Mouse (Mus musculus): ENCODE measurements around the gene Nrf1.

Nrf1 gene

GRCm38 (mm10) chr6:30147058-30147457 is 99.3 kb downstream of the Nrf1 start:
- DNase-seq (ENCODE audit: low spot score in 2 of 2) = peak; percentile 36 to 38

- DNase-seq (ENCODE audit: low spot score in 2 of 2) = peak; percentile 30 to 37
Measured at GRCm38 (mm10) chr6:30147753-30148152, 100.0 kb downstream of the Nrf1 start.

GRCm38 (mm10) chr6:30150471-30150870 is 102.7 kb downstream of the Nrf1 start:
- no peak for DNase-seq (ENCODE audit: low spot score in 2 of 2)

- no peak for DNase-seq (ENCODE audit: low spot score in 2 of 2)
Measured at GRCm38 (mm10) chr6:30152163-30152562, 104.4 kb downstream of the Nrf1 start.

GRCm38 (mm10) chr6:30152649-30153048 is 104.9 kb downstream of the Nrf1 start:
- no peak for DNase-seq (ENCODE audit: low spot score in 2 of 2)

GRCm38 (mm10) chr6:30153076-30153475 is 105.3 kb downstream of the Nrf1 start:
- DNase-seq (ENCODE audit: low spot score in 2 of 2) = no peak

- DNase-seq (ENCODE audit: low spot score in 2 of 2) = no peak
Measured at GRCm38 (mm10) chr6:30153733-30154415, 106.1 kb downstream of the Nrf1 start.

- DNase-seq (ENCODE audit: low spot score in 2 of 2) = no peak
Measured at GRCm38 (mm10) chr6:30159516-30160045, 111.8 kb downstream of the Nrf1 start.

GRCm38 (mm10) chr6:30160408-30160807 is 112.6 kb downstream of the Nrf1 start:
- no peak for DNase-seq (ENCODE audit: low spot score in 2 of 2)

GRCm38 (mm10) chr6:30161618-30162017 is 113.8 kb downstream of the Nrf1 start:
- no peak for DNase-seq (ENCODE audit: low spot score in 2 of 2)

GRCm38 (mm10) chr6:30162091-30162490 is 114.3 kb downstream of the Nrf1 start:
- DNase-seq (ENCODE audit: low spot score in 2 of 2) = no peak

GRCm38 (mm10) chr6:30166349-30166748 is 118.6 kb downstream of the Nrf1 start:
- no peak for DNase-seq (ENCODE audit: low spot score in 2 of 2)

- DNase-seq (ENCODE audit: low spot score in 2 of 2) = no peak
Measured at GRCm38 (mm10) chr6:30167192-30167591, 119.4 kb downstream of the Nrf1 start.

- no peak for DNase-seq (ENCODE audit: low spot score in 2 of 2)
Measured at GRCm38 (mm10) chr6:30168275-30168674, 120.5 kb downstream of the Nrf1 start.

- DNase-seq (ENCODE audit: low spot score in 2 of 2) = no peak
Measured at GRCm38 (mm10) chr6:30169148-30169547, 121.4 kb downstream of the Nrf1 start.

- DNase-seq (ENCODE audit: low spot score in 2 of 2) = no peak
Measured at GRCm38 (mm10) chr6:30171226-30171625, 123.4 kb downstream of the Nrf1 start.

GRCm38 (mm10) chr6:30171967-30172366 is 124.2 kb downstream of the Nrf1 start:
- DNase-seq (ENCODE audit: low spot score in 2 of 2) = no peak

- DNase-seq (ENCODE audit: low spot score in 2 of 2) = no peak
Measured at GRCm38 (mm10) chr6:30172441-30172819, 124.6 kb downstream of the Nrf1 start.

GRCm38 (mm10) chr6:30172820-30173550 is 125.2 kb downstream of the Nrf1 start:
- DNase-seq (ENCODE audit: low spot score in 2 of 2) = peak in 1 of 2 experiments; percentile 11

GRCm38 (mm10) chr6:30173551-30174460 is 126.0 kb downstream of the Nrf1 start:
- no peak for DNase-seq (ENCODE audit: low spot score in 2 of 2)

- no peak for DNase-seq (ENCODE audit: low spot score in 2 of 2)
Measured at GRCm38 (mm10) chr6:30174461-30175224, 126.9 kb downstream of the Nrf1 start.

Data from spleen, postnatal 14 days (tissue).